Mouse (Mus musculus): ENCODE data around the gene Akap8. TPM values are rescaled to one million over a fixed set of nuclear protein-coding genes. Genes with fewer than 3 reads are reported as not detected.
A peak's percentile ranks its signal among the peaks of the same experiment; 100 is the strongest.

Gene Akap8
- total RNA-seq, 4 experiments from 2014 or later = 27.5 to 36.4 (median 34.5) TPM

DNA sequence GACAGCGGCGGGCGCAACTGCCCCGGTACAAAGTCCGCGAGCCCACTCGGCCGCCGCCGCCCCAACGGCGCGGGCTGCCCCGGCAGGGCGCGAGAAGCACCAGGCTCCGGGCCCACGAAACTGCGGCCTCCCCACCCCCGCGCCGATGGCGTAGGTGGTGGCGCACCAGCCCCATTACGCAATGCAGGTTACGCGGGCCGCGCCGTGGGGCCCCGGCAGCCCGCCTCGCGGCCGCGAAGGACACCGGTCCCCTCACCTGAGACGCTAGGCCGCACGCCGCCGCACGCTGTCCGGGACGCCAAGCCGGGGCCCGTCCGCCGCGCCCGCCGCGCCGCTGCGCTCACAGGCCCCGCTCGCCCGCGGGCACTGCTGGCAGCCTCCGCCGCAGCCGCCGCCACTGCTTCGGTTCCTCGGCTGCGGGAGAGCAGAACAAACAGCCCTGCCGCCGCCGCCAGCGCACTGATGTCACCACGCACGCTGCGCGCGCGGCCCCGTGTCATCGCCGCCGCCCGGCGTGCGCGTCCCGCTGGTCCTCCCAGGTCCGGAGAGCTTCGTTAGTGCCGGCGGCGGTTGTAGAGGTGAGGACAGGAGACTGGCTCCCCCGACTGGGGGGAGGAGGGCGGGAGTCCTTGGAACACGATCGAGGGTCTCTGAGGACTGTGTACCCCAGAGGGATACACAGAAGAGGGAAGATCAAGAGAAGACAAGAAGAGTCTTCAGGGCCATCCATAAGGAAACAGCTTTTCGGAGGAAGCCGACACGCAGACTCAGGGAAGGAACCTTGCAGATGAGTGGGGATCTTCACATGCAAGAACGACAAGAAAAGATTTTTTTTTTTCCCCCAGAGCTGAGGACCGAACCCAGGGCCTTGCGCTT, 36.5 kb downstream of the Akap8 start, which contains the start of gene Brd4:
TSS of gene Brd4 (minus strand) at position 461 of the 876 bp plus-strand sequence.
- peak; percentile 84 to 86 for DNase-seq (ENCODE audit: low spot score in 2 of 2)

GRCm38 (mm10) chr17:32283771-32284221, 37.2 kb downstream of the Akap8 start:
- peak; percentile 8 to 17 for DNase-seq (ENCODE audit: low spot score in 2 of 2)

- DNase-seq (ENCODE audit: low spot score in 2 of 2) = no peak
Measured at GRCm38 (mm10) chr17:32283341-32283740, 37.7 kb downstream of the Akap8 start.

DNA sequence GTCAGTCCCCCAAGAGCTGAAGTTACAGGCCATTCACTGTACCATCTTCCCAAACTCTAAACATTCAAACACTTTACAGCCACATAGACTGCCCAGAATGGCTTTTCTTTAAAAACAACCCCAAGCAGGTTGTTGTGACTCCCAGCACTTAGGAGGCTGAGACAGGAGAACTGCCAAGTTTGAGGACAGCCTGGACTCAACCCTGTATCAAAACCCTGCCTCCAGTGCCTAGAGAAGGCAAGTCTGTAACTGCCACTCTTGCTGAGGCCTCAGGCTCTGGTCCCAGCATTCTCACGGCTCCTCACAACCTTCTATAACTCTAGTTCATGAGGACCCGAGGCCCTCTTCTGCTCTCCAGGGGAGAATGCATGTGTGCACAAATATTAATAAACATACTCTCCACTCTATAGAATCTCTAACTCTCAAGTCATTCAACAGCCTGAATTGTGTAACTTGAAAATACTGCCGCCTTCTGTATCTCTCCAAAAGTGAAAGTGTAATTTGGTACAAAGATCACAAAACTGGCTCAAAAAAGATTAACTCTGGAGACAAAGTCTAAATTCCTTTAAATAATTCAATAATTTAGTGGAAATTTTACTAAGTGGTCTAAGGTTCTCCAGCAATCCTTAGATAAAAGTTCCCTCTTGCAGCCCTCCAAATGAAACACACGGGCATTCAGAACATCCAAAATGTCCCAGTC, 39.3 kb downstream of the Akap8 start:
- no peak for DNase-seq (ENCODE audit: low spot score in 2 of 2)

DNA sequence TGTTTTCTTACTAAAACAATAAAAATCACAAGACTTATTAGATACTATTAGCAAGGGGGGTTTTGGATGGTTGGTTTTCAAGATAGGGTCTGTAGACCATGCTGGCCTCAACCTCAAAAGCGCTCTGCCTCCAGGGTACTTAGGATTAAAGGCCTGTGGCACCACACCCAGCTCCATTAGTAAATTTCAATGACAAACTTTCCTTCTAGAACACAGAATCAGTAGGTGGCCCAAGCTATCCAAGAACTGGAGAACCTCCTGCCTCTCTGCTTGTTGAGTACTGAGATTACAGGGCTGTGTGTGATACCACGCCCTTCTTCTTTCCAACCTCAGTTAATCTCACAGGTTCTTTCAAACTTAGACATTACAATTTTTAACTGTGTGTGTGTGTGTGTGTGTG, 39.9 kb downstream of the Akap8 start:
- no peak for DNase-seq (ENCODE audit: low spot score in 2 of 2)

- DNase-seq (ENCODE audit: low spot score in 2 of 2) = no peak
Measured at GRCm38 (mm10) chr17:32280575-32280974, 40.5 kb downstream of the Akap8 start.

DNA sequence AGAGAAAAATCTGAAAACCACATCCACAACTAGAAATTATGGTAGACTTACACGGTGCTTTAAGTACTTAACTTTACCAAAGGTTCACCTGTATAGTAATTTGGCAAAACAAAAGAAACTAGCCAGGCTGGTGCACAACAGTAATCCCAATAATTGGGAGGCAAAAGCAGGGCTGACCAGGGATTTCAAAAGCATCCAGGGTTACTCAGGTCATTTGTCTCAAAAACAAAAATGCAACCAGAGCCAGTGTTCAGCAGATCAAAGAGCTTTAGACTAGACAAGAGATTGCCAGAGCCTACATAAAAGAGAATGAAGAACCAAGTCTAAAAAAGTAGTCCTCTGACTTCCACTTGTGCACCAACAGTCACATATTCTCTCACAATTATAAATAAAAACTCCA, 43.8 kb downstream of the Akap8 start:
- DNase-seq (ENCODE audit: low spot score in 2 of 2) = no peak

- DNase-seq (ENCODE audit: low spot score in 2 of 2) = no peak
Measured at GRCm38 (mm10) chr17:32275568-32275967, 45.5 kb downstream of the Akap8 start.

GRCm38 (mm10) chr17:32269151-32269550, 51.9 kb downstream of the Akap8 start:
- DNase-seq (ENCODE audit: low spot score in 2 of 2) = no peak

- DNase-seq (ENCODE audit: low spot score in 2 of 2) = no peak
Measured at GRCm38 (mm10) chr17:32268540-32268960, 52.5 kb downstream of the Akap8 start.

GRCm38 (mm10) chr17:32268096-32268495, 52.9 kb downstream of the Akap8 start:
- DNase-seq (ENCODE audit: low spot score in 2 of 2) = no peak

DNA sequence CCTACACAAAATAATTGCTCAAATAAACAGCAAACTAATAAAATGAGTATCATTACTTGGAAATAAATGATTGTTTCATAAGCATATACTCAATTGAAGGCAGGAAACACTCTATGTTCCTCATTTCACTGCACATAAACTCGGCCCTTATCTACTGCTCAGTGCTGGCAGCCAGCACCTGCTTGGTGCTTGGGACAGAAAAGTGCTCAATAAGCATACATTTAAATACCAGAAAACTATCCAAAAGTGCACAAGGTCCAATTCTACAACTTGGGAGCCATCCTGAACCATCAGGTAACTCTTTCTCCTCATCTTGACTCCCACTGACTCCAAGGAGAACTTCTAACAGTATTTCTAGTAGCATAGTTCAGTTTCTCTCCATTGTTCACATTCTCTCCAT, 53.4 kb downstream of the Akap8 start:
- no peak for DNase-seq (ENCODE audit: low spot score in 2 of 2)

DNA sequence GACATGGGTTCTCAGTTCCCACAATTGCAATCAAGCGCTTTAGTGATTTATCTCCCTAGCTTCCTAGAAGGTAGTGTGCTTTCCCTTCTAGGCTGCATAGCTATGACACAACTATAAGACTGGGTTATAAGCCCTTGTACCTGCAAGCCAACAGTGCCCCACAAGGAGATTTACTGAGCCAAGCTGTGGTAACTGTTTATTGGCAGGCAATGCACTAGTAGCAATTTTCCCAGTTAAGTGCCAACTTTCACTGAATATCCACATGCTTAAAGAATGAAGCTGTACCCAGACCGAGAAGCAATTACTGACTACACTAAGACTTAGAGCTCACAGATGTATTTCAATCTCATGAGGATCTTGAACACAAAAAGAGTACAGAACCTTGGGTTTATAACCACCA, 57.4 kb downstream of the Akap8 start:
- no peak for DNase-seq (ENCODE audit: low spot score in 2 of 2)

DNA sequence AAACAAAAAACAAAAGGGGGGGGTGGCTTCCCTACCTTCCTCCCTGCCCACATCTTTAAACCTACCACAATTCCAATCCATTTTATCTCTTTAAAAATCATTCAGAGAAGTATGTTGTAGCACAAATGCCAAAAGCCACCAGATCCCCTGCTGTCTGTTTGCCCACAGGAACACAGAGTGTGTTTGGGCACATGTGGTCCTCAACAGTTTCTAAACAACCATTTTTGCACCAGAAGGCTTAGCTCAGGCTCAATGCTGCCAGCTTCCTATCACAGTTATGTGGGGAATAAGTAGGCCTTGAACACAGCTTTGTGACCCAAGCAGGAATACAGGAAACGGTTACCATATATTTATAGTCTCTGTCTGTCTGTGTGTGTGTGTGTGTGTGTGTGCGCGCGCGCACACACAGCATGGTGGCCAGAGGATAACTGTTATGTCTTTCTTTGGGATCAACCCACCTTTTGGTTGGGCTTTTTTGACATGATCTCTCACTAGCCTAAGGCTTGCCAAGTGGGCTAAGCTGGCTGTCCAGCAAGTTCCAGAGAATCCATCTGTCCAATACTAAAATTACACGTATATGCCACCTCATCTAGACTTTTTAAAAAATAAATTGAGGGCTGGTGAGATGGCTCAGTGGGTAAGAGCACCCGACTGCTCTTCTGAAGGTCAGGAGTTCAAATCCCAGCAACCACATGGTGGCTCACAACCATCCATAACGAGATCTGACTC, 58.0 kb downstream of the Akap8 start:
- DNase-seq (ENCODE audit: low spot score in 2 of 2) = no peak

GRCm38 (mm10) chr17:32258869-32259268, 62.2 kb downstream of the Akap8 start:
- DNase-seq (ENCODE audit: low spot score in 2 of 2) = no peak

GRCm38 (mm10) chr17:32257944-32258343, 63.1 kb downstream of the Akap8 start:
- DNase-seq (ENCODE audit: low spot score in 2 of 2) = no peak

DNA sequence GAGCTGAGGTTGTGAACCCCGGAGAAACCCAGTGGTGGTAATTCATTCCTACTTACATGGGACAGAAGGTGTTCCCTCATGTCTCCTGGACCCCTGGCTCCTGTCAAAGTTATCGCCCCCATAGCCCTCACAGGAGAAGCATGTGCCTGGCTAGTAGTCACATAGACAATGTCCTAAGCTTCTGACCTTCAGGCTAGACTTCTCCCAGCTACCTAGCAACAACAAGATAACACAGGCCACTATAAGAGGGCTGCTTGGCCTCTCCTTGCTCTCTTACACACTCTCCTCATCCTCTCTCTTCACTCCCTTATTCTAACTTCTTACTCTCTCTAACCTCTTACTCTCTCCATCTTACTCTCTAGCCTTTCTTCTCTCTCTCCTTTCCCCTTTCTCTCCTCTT, 63.6 kb downstream of the Akap8 start:
- no peak for DNase-seq (ENCODE audit: low spot score in 2 of 2)

- no peak for DNase-seq (ENCODE audit: low spot score in 2 of 2)
Measured at GRCm38 (mm10) chr17:32256896-32257295, 64.1 kb downstream of the Akap8 start.
